Comparison of ENCODE assay signal across 11 mouse cellular contexts in genomic region chr2:98565871-98566270, GRCm38 (mm10).
"Had no signal": no experiment of that assay in that cellular context is flagged by ENCODE, and none has a peak within 500 bp of the region (broad histone marks: within the 10 kb centered on the region; RNA-seq: fewer than 3 reads in every experiment).

No protein-coding gene starts in this region.

- DNase-seq: kidney, adult 8-10 months; kidney, postnatal 10 days; kidney, postnatal 36 days; left cerebral cortex, postnatal 4 days; liver, postnatal 0 days; lung, embryonic 14.5 days; right cerebral cortex, adult 18-20 months; right cerebral cortex, postnatal 14 days; spleen, adult 18-20 months; thymus, adult 18-20 months; thymus, postnatal 36 days had no signal
